ENCODE assay signal across 8 mouse cellular contexts in the genomic region with DNA sequence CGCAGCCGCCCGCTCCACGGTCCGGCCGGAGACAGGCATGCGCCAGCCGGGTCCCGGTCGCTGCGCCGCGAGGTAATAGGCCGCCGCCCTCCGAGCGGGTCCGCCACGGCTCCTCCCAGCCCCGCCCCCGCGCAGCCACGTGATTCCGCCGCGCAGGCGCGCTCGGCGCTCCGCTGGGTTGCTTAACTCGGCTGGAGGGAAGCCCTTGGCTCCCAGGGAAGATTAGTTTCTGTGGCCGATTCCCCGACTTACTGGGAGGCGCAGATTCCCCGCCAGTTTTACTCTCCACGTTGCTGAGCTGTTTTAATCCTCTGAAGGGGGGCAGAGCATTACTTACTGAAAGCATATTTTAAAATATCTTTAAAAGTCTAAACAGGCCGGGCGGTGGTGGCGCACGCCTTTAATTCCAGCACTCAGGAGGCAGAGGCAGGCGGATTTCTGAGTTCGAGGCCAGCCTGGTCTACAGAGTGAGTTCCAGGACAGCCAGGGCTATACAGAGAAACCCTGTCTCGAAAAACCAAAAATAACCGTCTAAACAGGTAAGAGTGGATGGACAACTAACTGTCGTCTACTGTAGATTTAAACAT. TPM values are rescaled to one million over a fixed set of nuclear protein-coding genes. Genes with fewer than 3 reads are reported as not detected.
A peak's percentile ranks its signal among the peaks of the same experiment; 100 is the strongest.
DNase-seq lines count a peak whose midpoint lies in the region; ATAC-seq and TF ChIP-seq lines count a peak whose summit lies in the region.

A gene (minus strand): TSS at position 69 of the 587 bp plus-strand sequence.

- peaks cover 27% of the 10 kb centered on the region for H3K4me1 ChIP-seq in E14TG2a.4 (replicated peaks; ENCODE audit: low read depth, low read length)
- peaks cover 24% of the 10 kb centered on the region for H3K4me1 ChIP-seq in forebrain, embryonic 12.5 days
- H3K4me1 ChIP-seq in heart, postnatal 0 days (ENCODE audit: control insufficient read depth, insufficient read depth) = no peaks in the 10 kb centered on the region
- peaks cover 3 to 6% of the 10 kb centered on the region in 2 experiments; a peak in 3 of 4 replicates for H3K4me1 ChIP-seq in liver, embryonic 14.5 days (replicated peaks; ENCODE audit: control insufficient read depth in 2 of 2, insufficient read depth in 2 of 2, low read length in 1 of 2)
- 0 out of 2 replicates have a peak, but pooled peaks cover 8% of the 10 kb centered on the region for H3K4me1 ChIP-seq in stomach, embryonic 15.5 days

- H3K4me2 ChIP-seq in forebrain, embryonic 12.5 days = peak within 1 kb of the TSS; percentile 64
- H3K4me2 ChIP-seq in heart, postnatal 0 days (ENCODE audit: low read depth, low read length) = peak within 1 kb of the TSS; percentile 76
- peak within 1 kb of the TSS; percentile 90 for H3K4me2 ChIP-seq in liver, embryonic 14.5 days (ENCODE audit: low read depth)
- H3K4me2 ChIP-seq in stomach, embryonic 15.5 days = peak within 1 kb of the TSS; percentile 75

- H3K27ac ChIP-seq in forebrain, embryonic 12.5 days = peak within 1 kb of the TSS; percentile 63; the same call in 1 of the 2 replicates
- peak within 1 kb of the TSS; percentile 27; the same call in 1 of the 2 replicates for H3K27ac ChIP-seq in heart, postnatal 0 days (ENCODE audit: low read depth)
- H3K27ac ChIP-seq in liver, embryonic 14.5 days = no peak within 1 kb of the TSS
- H3K27ac ChIP-seq in stomach, embryonic 15.5 days = peak within 1 kb of the TSS; percentile 68

- H3K27me3 ChIP-seq in E14TG2a.4 (ENCODE audit: insufficient read depth, low read length) = no peaks in the 10 kb centered on the region
- H3K27me3 ChIP-seq in forebrain, embryonic 12.5 days = no peaks in the 10 kb centered on the region
- no peaks in the 10 kb centered on the region for H3K27me3 ChIP-seq in heart, postnatal 0 days (ENCODE audit: control insufficient read depth, insufficient read depth, low read length)
- H3K27me3 ChIP-seq in liver, embryonic 14.5 days (ENCODE audit: control insufficient read depth, insufficient read depth, low read length) = no peaks in the 10 kb centered on the region
- no peaks in the 10 kb centered on the region for H3K27me3 ChIP-seq in stomach, embryonic 15.5 days (replicated peaks)

- DNase-seq in c-Kit-positive CD71-positive TER-119-positive erythroid progenitor cells, embryonic 14.5 days (ENCODE audit: low spot score) = peak; percentile 90
- DNase-seq in heart, postnatal 0 days (ENCODE audit: low spot score) = peak; percentile 94
- DNase-seq in kidney, postnatal 36 days = peak; percentile 95 to 98
- peak; percentile 80 to 84 (median 83) for DNase-seq in liver, embryonic 14.5 days (ENCODE audit: low read depth in 3 of 3, low spot score in 3 of 3)
- DNase-seq in neural tube, embryonic 10.5 days (ENCODE audit: extremely low spot score, low spot score) = peak; percentile 95

- no peak for TF ChIP-seq EP300 in heart, postnatal 0 days (IDR thresholded peaks at IDR 0.05; ENCODE audit: low read depth)
- no peak for TF ChIP-seq EP300 in liver, embryonic 14.5 days (IDR thresholded peaks at IDR 0.05; ENCODE audit: low read depth)

- no peak for TF ChIP-seq CTCF in E14TG2a.4 (conservative IDR thresholded peaks at IDR 0.05; ENCODE audit: low read length)
- TF ChIP-seq CTCF in heart, postnatal 0 days (IDR thresholded peaks at IDR 0.05; ENCODE audit: low read depth) = no peak
- TF ChIP-seq CTCF in liver, embryonic 14.5 days (IDR thresholded peaks at IDR 0.05; ENCODE audit: low read depth) = no peak

- H3K9ac ChIP-seq in forebrain, embryonic 12.5 days = peak within 1 kb of the TSS; percentile 71
- H3K9ac ChIP-seq in heart, postnatal 0 days (replicated peaks; ENCODE audit: low read depth, low read length) = peak within 1 kb of the TSS; percentile 43; the same call in 1 of the 2 replicates
- peak within 1 kb of the TSS; percentile 44 for H3K9ac ChIP-seq in liver, embryonic 14.5 days (replicated peaks)
- peak within 1 kb of the TSS; percentile 40 for H3K9ac ChIP-seq in stomach, embryonic 15.5 days

- H3K9me3 ChIP-seq in E14TG2a.4 (ENCODE audit: low read length) = peaks cover 31% of the 10 kb centered on the region
- no peaks in the 10 kb centered on the region for H3K9me3 ChIP-seq in forebrain, embryonic 12.5 days
- no peaks in the 10 kb centered on the region for H3K9me3 ChIP-seq in heart, postnatal 0 days (replicated peaks; ENCODE audit: control insufficient read depth, low read length)
- H3K9me3 ChIP-seq in liver, embryonic 14.5 days (ENCODE audit: control insufficient read depth, low read length) = no peaks in the 10 kb centered on the region
- H3K9me3 ChIP-seq in stomach, embryonic 15.5 days = no peaks in the 10 kb centered on the region

- peaks cover 60% of the 10 kb centered on the region for H3K36me3 ChIP-seq in E14TG2a.4 (ENCODE audit: insufficient read depth, low read length)
- peaks cover 25% of the 10 kb centered on the region for H3K36me3 ChIP-seq in forebrain, embryonic 12.5 days (replicated peaks)
- peaks cover 23% of the 10 kb centered on the region for H3K36me3 ChIP-seq in heart, postnatal 0 days (replicated peaks; ENCODE audit: control insufficient read depth, insufficient read depth, low read length)
- H3K36me3 ChIP-seq in liver, embryonic 14.5 days (replicated peaks; ENCODE audit: control insufficient read depth, insufficient read depth, low read depth) = peaks cover 12% of the 10 kb centered on the region
- H3K36me3 ChIP-seq in stomach, embryonic 15.5 days = peaks cover 23% of the 10 kb centered on the region

- ATAC-seq in forebrain, embryonic 12.5 days (ENCODE audit: low FRiP score) = peak; percentile 98
- ATAC-seq in heart, postnatal 0 days (ENCODE audit: insufficient read depth, low read depth) = peak; percentile 99
- peak; percentile 97 for ATAC-seq in liver, embryonic 14.5 days (ENCODE audit: insufficient read depth)
- ATAC-seq in stomach, embryonic 15.5 days (ENCODE audit: insufficient read depth, low FRiP score, low read depth) = peak; percentile 96

- 15% methylated on average over 44 of the region's 46 CpGs for WGBS in forebrain, embryonic 12.5 days
- 13% methylated on average over 46 of the region's 46 CpGs for WGBS in heart, postnatal 0 days
- 13% methylated on average over 46 of the region's 46 CpGs for WGBS in liver, embryonic 14.5 days (ENCODE audit: insufficient replicate concordance)
- WGBS in stomach, embryonic 15.5 days = 13% methylated on average over 44 of the region's 46 CpGs

- peak within 1 kb of the TSS; percentile 76 for H3K4me3 ChIP-seq in E14TG2a.4 (replicated peaks; ENCODE audit: low read length)
- H3K4me3 ChIP-seq in forebrain, embryonic 12.5 days (replicated peaks) = peak within 1 kb of the TSS; percentile 57
- peak within 1 kb of the TSS; percentile 57 for H3K4me3 ChIP-seq in heart, postnatal 0 days (ENCODE audit: low read depth, low read length)
- peak within 1 kb of the TSS; percentile 54 to 58 for H3K4me3 ChIP-seq in liver, embryonic 14.5 days (ENCODE audit: insufficient read depth in 1 of 2, low read depth in 2 of 2, low read length in 2 of 2)
- H3K4me3 ChIP-seq in stomach, embryonic 15.5 days (replicated peaks) = peak within 1 kb of the TSS; percentile 50

RNA-seq across cellular contexts. Expression of the gene that starts here (rescaled TPM):
- 34.1 and 37.4 TPM in 2 replicates for polyA plus RNA-seq in forebrain, embryonic 12.5 days (2016; fragmentation: Nextera tagmentation; extraction: Ambion mirVana)
- total RNA-seq in heart, postnatal 0 days (2014; rRNA removed; ENCODE audit: low replicate concordance) = 5.1 and 6.8 TPM in 2 replicates
- polyA plus RNA-seq in heart, postnatal 0 days (2015; fragmentation: Nextera tagmentation; extraction: Ambion mirVana) = 4.1 and 4.2 TPM in 2 replicates
- 1.7 TPM in 2 replicates for polyA plus RNA-seq in liver, embryonic 14.5 days (2012; rRNA removed)
- 1.3 and 1.5 TPM in 2 replicates for polyA plus RNA-seq in liver, embryonic 14.5 days (2014; fragmentation: Nextera tagmentation; extraction: Ambion mirVana)
- 14.5 and 16.5 TPM in 2 replicates for polyA plus RNA-seq in stomach, embryonic 15.5 days (2015; fragmentation: Nextera tagmentation; extraction: Ambion mirVana)
